Mouse (Mus musculus): ENCODE data around the gene Lrrc3b. TPM values are rescaled to one million over a fixed set of nuclear protein-coding genes. Genes with fewer than 3 reads are reported as not detected.

Gene Lrrc3b
- total RNA-seq, 2 experiments from 2014 or later: 1.8 to 2.0 TPM

- intact Hi-C loops (cut with DNase I): loop anchor here (10.0 kb wide), 1 partner anchor 1031 kb away; no protein-coding TSS in a partner anchor
- DNase-seq: no peak
These were observed 84.5 kb downstream of the Lrrc3b start for GRCm38 (mm10) chr14:15354299-15354698.

- intact Hi-C loops (cut with DNase I): no loop called here
- DNase-seq: no peak
These were observed 105.7 kb downstream of the Lrrc3b start for GRCm38 (mm10) chr14:15333130-15333529.

- intact Hi-C loops (cut with DNase I): no loop called here
- DNase-seq: no peak
These were observed 107.4 kb downstream of the Lrrc3b start for GRCm38 (mm10) chr14:15331370-15331769.

GRCm38 (mm10) chr14:15330155-15330554 is 108.6 kb downstream of the Lrrc3b start:
- no peak for DNase-seq
- intact Hi-C loops (cut with DNase I): no loop called here

GRCm38 (mm10) chr14:15325872-15326271 is 112.9 kb downstream of the Lrrc3b start:
- DNase-seq: no peak
- intact Hi-C loops (cut with DNase I): no loop called here

- no peak for DNase-seq
- intact Hi-C loops (cut with DNase I): no loop called here
These were observed 116.2 kb downstream of the Lrrc3b start for GRCm38 (mm10) chr14:15322441-15323123.

GRCm38 (mm10) chr14:15319399-15319915 is 119.3 kb downstream of the Lrrc3b start:
- intact Hi-C loops (cut with DNase I): no loop called here
- no peak for DNase-seq

- no peak for DNase-seq
- intact Hi-C loops (cut with DNase I): no loop called here
These were observed 130.2 kb downstream of the Lrrc3b start for GRCm38 (mm10) chr14:15308576-15308975.
